Mouse (Mus musculus): ENCODE results near the gene Inpp5e. TPM values are rescaled to one million over a fixed set of nuclear protein-coding genes. Genes with fewer than 3 reads are reported as not detected.

The Inpp5e gene
- polyA plus RNA-seq, 1 experiment from 2014 or later = 20.3 TPM

DNA sequence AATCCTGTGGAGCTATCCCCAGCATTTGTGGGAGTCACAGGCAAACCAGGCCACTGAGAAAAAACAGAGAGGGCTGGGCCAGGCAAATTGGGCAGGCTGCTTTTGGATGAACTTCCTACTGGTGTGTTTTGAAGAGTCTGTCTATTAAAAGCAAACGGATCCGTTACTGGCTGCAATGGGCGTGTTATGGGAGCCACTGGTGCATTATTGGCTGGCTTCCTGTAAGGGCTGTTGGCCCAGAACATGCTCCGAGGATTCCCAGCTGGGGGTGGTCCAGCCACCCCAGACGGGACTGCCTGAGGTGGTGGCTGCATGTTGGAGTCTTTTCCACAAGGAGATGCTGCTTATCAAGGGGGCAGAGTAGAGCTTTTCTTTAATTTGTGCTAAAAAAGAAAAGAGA, 32.7 kb upstream of the Inpp5e start:
- no peak overlapping the region for H3K4me2 ChIP-seq
- H3K36me3 ChIP-seq = peaks cover 41% of the 10 kb centered on the region
- peaks cover 34% of the 10 kb centered on the region for H3K4me1 ChIP-seq
- no peak overlapping the region for H3K27ac ChIP-seq
- H3K9me3 ChIP-seq = no peaks in the 10 kb centered on the region
- H3K4me3 ChIP-seq = no peak overlapping the region
- 60% methylated on average over 5 of the region's 5 CpGs for WGBS
- no peak overlapping the region for H3K9ac ChIP-seq
- H3K27me3 ChIP-seq = no peaks in the 10 kb centered on the region
- ATAC-seq (ENCODE audit: borderline replicate concordance, extremely low read depth, low FRiP score, low TSS enrichment) = no peak

DNA sequence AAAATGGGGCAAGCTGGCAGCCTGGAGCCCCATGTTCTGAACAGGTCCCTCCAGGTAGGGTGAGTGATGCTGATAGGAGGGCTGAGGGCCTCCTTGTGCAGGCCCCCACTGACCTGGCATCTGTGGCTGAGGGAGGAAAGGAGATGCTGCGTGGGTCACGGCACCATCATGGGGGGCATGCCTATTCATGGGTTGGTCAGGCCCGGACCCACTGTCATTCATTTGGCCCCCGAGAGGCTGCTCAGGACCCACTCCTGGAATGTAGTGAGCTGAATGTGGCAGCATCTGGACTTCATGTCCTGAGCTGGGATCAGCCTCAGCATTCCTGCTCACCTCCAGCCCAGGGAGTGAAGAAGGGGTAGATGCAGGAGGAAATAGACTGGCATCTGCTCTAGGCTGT, 32.3 kb upstream of the Inpp5e start:
- H3K27me3 ChIP-seq = no peaks in the 10 kb centered on the region
- H3K27ac ChIP-seq = no peak overlapping the region
- WGBS = 95% methylated on average over 4 of the region's 4 CpGs
- no peak overlapping the region for H3K4me3 ChIP-seq
- no peaks in the 10 kb centered on the region for H3K9me3 ChIP-seq
- no peak for ATAC-seq (ENCODE audit: borderline replicate concordance, extremely low read depth, low FRiP score, low TSS enrichment)
- H3K36me3 ChIP-seq = peaks cover 42% of the 10 kb centered on the region
- H3K9ac ChIP-seq = no peak overlapping the region
- peaks cover 31% of the 10 kb centered on the region for H3K4me1 ChIP-seq
- H3K4me2 ChIP-seq = no peak overlapping the region

DNA sequence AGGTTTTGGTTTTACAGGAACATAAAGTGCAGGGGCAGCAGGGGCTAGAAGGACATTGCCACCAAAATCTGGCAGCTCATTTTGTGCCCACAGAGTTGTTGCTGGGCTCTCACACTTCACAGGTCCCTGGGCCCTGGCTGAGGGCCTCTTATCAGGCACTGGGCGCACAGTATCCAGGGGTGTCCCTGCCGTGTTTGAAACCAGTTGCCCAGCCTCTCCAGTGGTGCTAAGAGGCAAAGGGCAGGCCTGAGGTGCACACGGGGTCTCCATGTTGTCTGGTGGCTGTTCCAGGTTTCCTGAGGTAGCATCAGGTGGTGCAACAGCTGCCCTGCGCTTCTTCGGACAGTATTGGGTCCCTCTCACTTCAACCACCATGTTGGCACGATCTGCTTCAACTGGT, 30.7 kb upstream of the Inpp5e start:
- Histone ChIP-seq H3K4me2 (no peak overlapping the region), H3K36me3 (peaks cover 58% of the 10 kb centered on the region), H3K9ac (no peak overlapping the region), H3K27me3 (no peaks in the 10 kb centered on the region), H3K4me1 (peaks cover 28% of the 10 kb centered on the region), H3K27ac (no peak overlapping the region), H3K4me3 (no peak overlapping the region), H3K9me3 (no peaks in the 10 kb centered on the region)
- 89% methylated on average over 6 of the region's 6 CpGs for WGBS
- ATAC-seq (ENCODE audit: borderline replicate concordance, extremely low read depth, low FRiP score, low TSS enrichment) = no peak

DNA sequence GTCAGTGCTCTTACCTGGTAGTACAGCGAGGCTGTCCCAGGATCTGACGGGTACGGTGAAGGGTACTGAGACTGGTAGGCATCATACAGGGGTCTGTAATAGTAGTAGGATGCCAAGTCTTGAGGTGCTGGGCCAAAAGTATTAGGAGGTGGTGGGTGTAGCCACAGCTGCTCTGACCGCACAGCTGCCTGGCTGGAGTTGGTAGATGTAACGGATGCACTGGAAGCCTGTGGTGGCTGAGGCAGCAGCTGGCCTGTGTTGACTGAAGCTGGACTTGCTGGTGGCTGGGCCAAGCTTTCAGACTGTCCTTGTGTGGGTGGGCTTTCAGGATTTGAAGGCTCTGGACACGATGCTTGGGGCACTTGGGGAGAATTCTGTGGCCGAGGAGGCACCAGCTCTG, 29.4 kb upstream of the Inpp5e start:
- Histone ChIP-seq H3K4me2 (no peak overlapping the region), H3K27me3 (no peaks in the 10 kb centered on the region), H3K9me3 (no peaks in the 10 kb centered on the region), H3K4me3 (no peak overlapping the region), H3K36me3 (peaks cover 71% of the 10 kb centered on the region), H3K27ac (no peak overlapping the region), H3K4me1 (peaks cover 19% of the 10 kb centered on the region), H3K9ac (no peak overlapping the region)
- 88% methylated on average over 7 of the region's 7 CpGs for WGBS
- ATAC-seq (ENCODE audit: borderline replicate concordance, extremely low read depth, low FRiP score, low TSS enrichment) = no peak

DNA sequence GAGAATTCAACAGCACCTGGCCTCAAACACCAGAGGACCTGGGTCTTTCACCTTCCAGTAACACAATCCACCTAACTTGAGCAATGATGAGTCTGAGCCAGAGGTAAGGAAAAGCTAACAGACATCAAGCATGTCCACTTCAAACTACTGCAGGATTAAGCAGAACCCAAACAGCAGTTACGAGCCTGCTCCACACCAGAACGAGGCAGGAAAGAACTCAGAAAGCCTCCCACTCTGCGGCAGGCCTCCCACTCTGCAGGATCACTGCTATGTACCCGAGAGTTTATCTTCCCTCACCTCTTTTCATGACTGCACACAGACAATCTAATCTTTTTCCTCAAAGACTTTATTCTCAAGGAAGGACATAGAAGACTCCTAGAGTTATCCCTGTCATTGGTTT, 28.2 kb upstream of the Inpp5e start:
- Histone ChIP-seq H3K4me1 (peaks cover 10% of the 10 kb centered on the region; the same call in 1 of the 2 replicates), H3K4me3 (no peak overlapping the region), H3K4me2 (no peak overlapping the region), H3K27ac (no peak overlapping the region), H3K36me3 (peaks cover 82% of the 10 kb centered on the region), H3K27me3 (no peaks in the 10 kb centered on the region), H3K9ac (no peak overlapping the region), H3K9me3 (no peaks in the 10 kb centered on the region)
- no peak for ATAC-seq (ENCODE audit: borderline replicate concordance, extremely low read depth, low FRiP score, low TSS enrichment)
- WGBS = 69% methylated on average over 4 of the region's 4 CpGs

DNA sequence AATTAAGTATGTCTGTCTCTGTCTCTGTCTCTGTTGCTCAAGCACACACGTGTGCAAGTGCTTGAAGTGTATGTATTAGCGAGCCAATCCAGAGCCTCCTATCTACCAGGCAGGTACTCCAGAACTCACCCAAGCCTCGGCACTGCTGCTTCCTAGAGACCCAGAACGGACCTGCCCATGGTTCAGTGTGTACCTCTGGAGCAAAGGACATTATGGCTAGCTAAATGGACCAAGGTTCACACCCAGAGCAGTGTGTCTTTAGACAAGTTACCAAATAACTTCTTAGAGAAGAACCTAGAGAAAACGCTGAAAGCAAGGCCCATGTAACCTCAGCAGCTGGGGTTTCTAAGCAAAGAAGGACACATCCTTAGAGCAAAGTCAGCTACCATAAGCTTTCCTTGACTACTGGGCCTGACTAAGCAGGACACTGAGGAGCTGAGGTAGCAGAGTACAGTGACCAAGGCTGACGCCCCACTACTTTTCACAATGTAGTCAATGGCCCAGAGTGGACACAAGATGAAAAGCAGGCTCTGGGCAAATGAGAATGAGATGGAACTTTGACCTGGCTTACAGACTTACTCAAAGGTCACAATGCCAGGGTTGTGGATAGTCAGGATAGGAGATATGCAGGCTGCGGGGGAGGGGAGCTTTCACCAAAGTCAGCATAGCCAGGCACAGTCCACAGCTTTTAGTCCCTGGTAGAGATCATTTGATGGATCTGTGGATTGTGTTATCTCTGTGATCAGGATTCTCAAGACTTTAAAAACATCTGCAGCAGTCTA, 26.0 kb upstream of the Inpp5e start:
- no peaks in the 10 kb centered on the region for H3K27me3 ChIP-seq
- H3K9ac ChIP-seq = no peak overlapping the region
- H3K36me3 ChIP-seq = peaks cover 85% of the 10 kb centered on the region
- H3K4me2 ChIP-seq = no peak overlapping the region
- no peak overlapping the region for H3K4me3 ChIP-seq
- peaks cover 10% of the 10 kb centered on the region; the same call in 1 of the 2 replicates for H3K4me1 ChIP-seq
- ATAC-seq (ENCODE audit: borderline replicate concordance, extremely low read depth, low FRiP score, low TSS enrichment) = no peak
- 87% methylated on average over 7 of the region's 7 CpGs for WGBS
- no peaks in the 10 kb centered on the region for H3K9me3 ChIP-seq
- no peak overlapping the region for H3K27ac ChIP-seq

DNA sequence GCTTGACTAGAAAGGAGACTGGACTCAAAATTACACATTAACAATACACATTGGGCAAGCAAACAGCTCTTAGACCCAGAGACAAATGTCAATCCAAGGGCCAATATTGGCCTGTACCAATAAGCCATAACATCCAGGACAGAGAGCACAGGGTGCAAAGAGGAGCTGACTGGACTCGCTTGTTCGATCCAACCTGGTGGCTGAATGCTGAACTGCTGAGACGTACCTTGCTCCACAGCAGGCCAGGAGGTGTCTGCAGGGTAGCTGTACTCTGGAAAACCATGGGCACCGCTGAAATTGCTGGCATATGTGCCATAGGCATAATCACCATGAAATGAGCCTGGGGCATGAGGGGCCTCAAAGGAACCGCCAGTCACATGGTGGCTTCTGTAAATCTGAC, 20.8 kb upstream of the Inpp5e start:
- Histone ChIP-seq H3K36me3 (peaks cover 96% of the 10 kb centered on the region), H3K27ac (no peak overlapping the region), H3K4me2 (no peak overlapping the region), H3K4me1 (no peaks in the 10 kb centered on the region), H3K9me3 (no peaks in the 10 kb centered on the region), H3K4me3 (no peak overlapping the region), H3K27me3 (no peaks in the 10 kb centered on the region), H3K9ac (no peak overlapping the region)
- WGBS = 95% methylated on average over 5 of the region's 5 CpGs
- ATAC-seq (ENCODE audit: borderline replicate concordance, extremely low read depth, low FRiP score, low TSS enrichment) = no peak

DNA sequence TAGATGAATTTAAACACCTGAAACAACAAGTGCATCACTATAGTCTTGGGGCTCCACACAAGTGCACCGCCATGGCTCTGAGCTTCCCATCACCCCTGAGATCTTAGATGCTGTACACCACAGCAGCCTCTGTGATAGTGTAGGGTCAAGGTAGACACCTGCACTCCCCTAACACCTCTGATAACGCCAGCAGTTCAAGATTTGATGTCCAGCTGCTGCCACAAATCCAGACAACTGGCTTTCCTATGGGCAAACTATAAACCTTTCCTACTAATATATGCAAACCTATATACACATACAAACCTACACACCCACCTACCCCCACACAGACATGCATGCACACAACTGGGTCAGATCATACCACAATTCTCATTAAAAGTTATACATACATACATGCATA, 15.5 kb upstream of the Inpp5e start:
- Histone ChIP-seq H3K9me3 (no peaks in the 10 kb centered on the region), H3K27me3 (no peaks in the 10 kb centered on the region), H3K4me1 (no peaks in the 10 kb centered on the region), H3K27ac (no peak overlapping the region), H3K4me2 (no peak overlapping the region), H3K9ac (no peak overlapping the region), H3K4me3 (no peak overlapping the region), H3K36me3 (peaks cover 96% of the 10 kb centered on the region)
- WGBS = 87% methylated on average over 2 of the region's 2 CpGs
- ATAC-seq (ENCODE audit: borderline replicate concordance, extremely low read depth, low FRiP score, low TSS enrichment) = no peak

DNA sequence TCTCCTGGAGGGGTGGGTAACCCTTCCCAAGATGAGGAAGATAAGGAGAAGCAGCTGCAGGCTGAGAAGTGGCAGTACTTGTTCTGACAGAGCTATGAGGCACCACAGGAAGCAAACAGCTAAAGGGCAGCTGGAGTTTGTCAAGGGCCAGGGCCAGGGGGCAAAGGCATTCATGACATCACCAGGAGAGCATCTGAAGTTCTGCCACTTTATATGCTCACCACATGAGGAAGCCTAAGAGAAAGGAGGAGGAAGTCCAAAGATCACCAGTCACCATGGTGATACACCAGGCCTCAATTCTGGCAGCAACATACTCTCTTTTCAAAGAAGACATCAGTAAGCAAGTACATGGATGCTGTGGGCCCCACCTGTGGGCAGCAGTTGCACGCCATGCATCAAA, 14.1 kb upstream of the Inpp5e start:
- Histone ChIP-seq H3K36me3 (peaks cover 93% of the 10 kb centered on the region), H3K9ac (no peak overlapping the region), H3K4me2 (no peak overlapping the region), H3K27ac (no peak overlapping the region), H3K27me3 (no peaks in the 10 kb centered on the region), H3K4me3 (no peak overlapping the region), H3K9me3 (no peaks in the 10 kb centered on the region), H3K4me1 (no peaks in the 10 kb centered on the region)
- no peak for ATAC-seq (ENCODE audit: borderline replicate concordance, extremely low read depth, low FRiP score, low TSS enrichment)
- 83% methylated on average over 1 of the region's 1 CpGs for WGBS

DNA sequence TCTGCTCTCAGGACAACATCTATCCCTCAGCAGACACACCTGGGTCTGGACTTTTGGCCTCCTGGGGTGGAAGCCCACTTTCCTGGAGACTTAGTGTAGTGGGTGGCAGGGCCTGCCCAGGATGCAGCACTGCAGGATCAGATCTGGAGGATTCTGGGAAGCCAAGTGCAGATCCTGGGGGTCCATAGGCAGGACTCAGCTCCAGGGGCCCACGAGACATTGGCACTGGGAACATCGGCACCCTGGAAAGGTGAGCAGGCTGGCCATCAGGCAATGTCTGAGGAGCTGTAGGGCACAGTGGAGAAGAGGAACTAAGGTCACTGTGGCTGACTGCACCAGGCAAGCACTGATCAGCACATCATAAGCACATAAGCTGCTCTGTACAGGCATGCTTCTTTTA, 13.0 kb upstream of the Inpp5e start:
- WGBS = 93% methylated on average over 2 of the region's 2 CpGs

DNA sequence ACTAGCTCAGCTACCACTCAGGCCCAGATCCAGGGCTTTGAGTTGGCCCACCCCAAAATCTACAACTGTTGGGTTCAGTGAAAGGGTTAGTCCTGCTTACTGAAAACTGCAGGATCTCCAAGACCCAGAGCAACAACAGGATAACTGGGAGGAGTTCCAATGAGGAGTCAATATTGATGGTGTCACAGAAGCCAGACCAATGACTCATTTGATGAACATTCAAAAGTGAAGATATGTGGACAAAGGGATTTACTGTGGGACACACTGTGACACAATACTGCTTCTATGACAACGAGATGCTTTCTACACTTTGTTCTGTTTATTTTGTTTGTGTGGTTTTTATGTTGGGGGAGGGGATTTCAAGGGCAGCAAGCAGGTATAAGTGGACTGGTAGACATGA, 9.1 kb upstream of the Inpp5e start:
- 78% methylated on average over 1 of the region's 1 CpGs for WGBS
- Histone ChIP-seq H3K9ac (no peak overlapping the region), H3K4me1 (no peaks in the 10 kb centered on the region), H3K4me2 (no peak overlapping the region), H3K27me3 (no peaks in the 10 kb centered on the region), H3K9me3 (no peaks in the 10 kb centered on the region), H3K36me3 (peaks cover 94% of the 10 kb centered on the region), H3K4me3 (no peak overlapping the region), H3K27ac (no peak overlapping the region)
- ATAC-seq (ENCODE audit: borderline replicate concordance, extremely low read depth, low FRiP score, low TSS enrichment) = no peak

More for the DNA sequence above, 13.0 kb upstream of the Inpp5e start:
- no peaks in the 10 kb centered on the region for H3K27me3 ChIP-seq
- no peak overlapping the region for H3K9ac ChIP-seq
- H3K36me3 ChIP-seq = peaks cover 94% of the 10 kb centered on the region
- no peaks in the 10 kb centered on the region for H3K9me3 ChIP-seq
- ATAC-seq (ENCODE audit: borderline replicate concordance, extremely low read depth, low FRiP score, low TSS enrichment) = no peak
- H3K4me1 ChIP-seq = no peaks in the 10 kb centered on the region
- H3K27ac ChIP-seq = no peak overlapping the region
- H3K4me2 ChIP-seq = no peak overlapping the region
- no peak overlapping the region for H3K4me3 ChIP-seq

DNA sequence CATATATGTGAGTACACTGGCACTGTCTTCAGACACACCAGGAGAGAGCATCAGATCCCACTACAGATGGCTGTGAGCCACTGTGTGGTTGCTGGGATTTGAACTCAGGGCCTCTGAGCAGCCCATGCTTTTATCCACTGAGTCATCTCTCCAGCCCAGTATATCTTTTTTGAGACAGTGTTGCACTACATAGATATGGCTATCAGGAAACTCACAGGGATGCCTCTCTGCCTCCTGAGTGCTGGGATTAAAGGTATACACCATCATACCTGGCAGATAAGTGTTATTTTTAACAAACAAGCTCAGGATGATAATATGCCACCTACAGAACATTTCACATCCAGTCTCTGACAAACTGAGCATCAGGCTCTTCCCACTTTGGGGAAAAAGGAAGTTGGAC, 8.1 kb upstream of the Inpp5e start:
- peaks cover 89% of the 10 kb centered on the region for H3K36me3 ChIP-seq
- no peak overlapping the region for H3K4me2 ChIP-seq
- H3K4me1 ChIP-seq = no peaks in the 10 kb centered on the region
- H3K9me3 ChIP-seq = no peaks in the 10 kb centered on the region
- no peak overlapping the region for H3K9ac ChIP-seq
- ATAC-seq (ENCODE audit: borderline replicate concordance, extremely low read depth, low FRiP score, low TSS enrichment) = no peak
- no peak overlapping the region for H3K27ac ChIP-seq
- H3K4me3 ChIP-seq = no peak overlapping the region
- no peaks in the 10 kb centered on the region for H3K27me3 ChIP-seq
